Comparison of ENCODE assay signal across 8 mouse cellular contexts in genomic region chr4:40218382-40218781, GRCm38 (mm10). TPM values are rescaled to one million over a fixed set of nuclear protein-coding genes. Genes with fewer than 3 reads are reported as not detected.
DNase-seq lines count a peak whose midpoint lies in the region; ATAC-seq and TF ChIP-seq lines count a peak whose summit lies in the region.

No protein-coding gene starts in this region.

- H3K4me2 ChIP-seq in midbrain, embryonic 16.5 days (ENCODE audit: low read length), result no peak overlapping the region
- H3K4me2 ChIP-seq in midbrain, postnatal 0 days (ENCODE audit: low read depth, low read length, poor library complexity, severe bottlenecking), result no peak overlapping the region

- TF ChIP-seq CTCF in midbrain, postnatal 0 days (IDR thresholded peaks at IDR 0.05), result peak; percentile 64

- no peak for ATAC-seq in midbrain, embryonic 16.5 days
- peak; percentile 87 for ATAC-seq in granulocyte monocyte progenitor cell, adult 5-6 weeks (replicated peaks; ENCODE audit: poor library complexity, severe bottlenecking)
- ATAC-seq in midbrain, postnatal 0 days (ENCODE audit: low FRiP score), result peak; percentile 34; the same call in 1 of the 2 replicates

- no peak overlapping the region for H3K4me3 ChIP-seq in midbrain, embryonic 10.5 days
- H3K4me3 ChIP-seq in midbrain, embryonic 16.5 days (ENCODE audit: low read depth, low read length), result no peak overlapping the region
- no peak overlapping the region for H3K4me3 ChIP-seq in midbrain, postnatal 0 days (ENCODE audit: low read depth, low read length)

- peak; percentile 49 for DNase-seq in adrenal gland, postnatal 14 days
- no peak for DNase-seq in adrenal gland, adult 2 months
- DNase-seq in midbrain, embryonic 10.5 days (ENCODE audit: low spot score), result peak; percentile 31
- DNase-seq in midbrain, postnatal 0 days (ENCODE audit: low spot score), result peak; percentile 48
- DNase-seq in urinary bladder, postnatal 14 days (ENCODE audit: low spot score), result no peak
- DNase-seq in left cerebral cortex, adult 11 months (ENCODE audit: low spot score), result no peak

- no peaks in the 10 kb centered on the region for H3K36me3 ChIP-seq in midbrain, embryonic 10.5 days
- no peaks in the 10 kb centered on the region for H3K36me3 ChIP-seq in midbrain, embryonic 16.5 days (ENCODE audit: control insufficient read depth, insufficient read depth, low read length)
- H3K36me3 ChIP-seq in midbrain, postnatal 0 days (ENCODE audit: insufficient read depth, low read length), result no peaks in the 10 kb centered on the region

- no peaks in the 10 kb centered on the region for H3K9me3 ChIP-seq in midbrain, embryonic 10.5 days (replicated peaks)
- no peaks in the 10 kb centered on the region for H3K9me3 ChIP-seq in midbrain, embryonic 16.5 days (replicated peaks; ENCODE audit: control insufficient read depth, low read length, poor library complexity, severe bottlenecking)
- H3K9me3 ChIP-seq in midbrain, postnatal 0 days (ENCODE audit: low read length), result no peaks in the 10 kb centered on the region

- H3K4me1 ChIP-seq in midbrain, embryonic 10.5 days, result peaks cover 19% of the 10 kb centered on the region
- no peaks in the 10 kb centered on the region for H3K4me1 ChIP-seq in midbrain, embryonic 16.5 days (ENCODE audit: control insufficient read depth, insufficient read depth, low read length)
- H3K4me1 ChIP-seq in midbrain, postnatal 0 days (ENCODE audit: insufficient read depth, low read length), result no peaks in the 10 kb centered on the region

- 79% methylated on average over 7 of the region's 7 CpGs for WGBS in midbrain, embryonic 10.5 days
- 80% methylated on average over 7 of the region's 7 CpGs for WGBS in midbrain, embryonic 16.5 days
- 82% methylated on average over 7 of the region's 7 CpGs for WGBS in midbrain, postnatal 0 days

- H3K27ac ChIP-seq in midbrain, embryonic 10.5 days (replicated peaks), result no peak overlapping the region
- H3K27ac ChIP-seq in midbrain, embryonic 16.5 days (ENCODE audit: low read length), result no peak overlapping the region
- no peak overlapping the region for H3K27ac ChIP-seq in midbrain, postnatal 0 days (ENCODE audit: low read depth, low read length)

- peaks cover 8% of the 10 kb centered on the region; the same call in 1 of the 2 replicates for H3K27me3 ChIP-seq in midbrain, embryonic 10.5 days (ENCODE audit: low read depth, poor library complexity, severe bottlenecking)
- H3K27me3 ChIP-seq in midbrain, embryonic 16.5 days (ENCODE audit: control insufficient read depth, insufficient read depth, low read depth, low read length), result no peaks in the 10 kb centered on the region
- no peaks in the 10 kb centered on the region for H3K27me3 ChIP-seq in midbrain, postnatal 0 days (ENCODE audit: insufficient read depth, low read length)

- no peak overlapping the region for H3K9ac ChIP-seq in midbrain, embryonic 16.5 days (ENCODE audit: low read depth, low read length)
- no peak overlapping the region for H3K9ac ChIP-seq in midbrain, postnatal 0 days (replicated peaks; ENCODE audit: low read length, poor library complexity, severe bottlenecking)

RNA-seq across cellular contexts. Expression of gene Ddx58, which starts 21.2 kb away (rescaled TPM):
- 18.3 and 23.4 TPM in 2 replicates for total RNA-seq in adrenal gland, postnatal 14 days (2021)
- 10 to 100 TPM; 25.2 to 30.3 TPM for total RNA-seq in adrenal gland, adult 2 months (2021)
- 9.7 and 13.3 TPM in 2 replicates for polyA plus RNA-seq in adrenal gland, adult 2 months (2012; rRNA removed)
- 2.6 and 3.4 TPM in 2 replicates for polyA plus RNA-seq in midbrain, embryonic 10.5 days (2016; fragmentation: Nextera tagmentation; extraction: Ambion mirVana)
- polyA plus RNA-seq in midbrain, embryonic 16.5 days (2015; fragmentation: Nextera tagmentation; extraction: Ambion mirVana), result 2.4 and 3.1 TPM in 2 replicates
- total RNA-seq in granulocyte monocyte progenitor cell, adult 5-6 weeks (2014; fragmentation: Nextera tagmentation), result 9.3 and 14.1 TPM in 2 replicates
- total RNA-seq in granulocyte monocyte progenitor cell, adult 5-6 weeks (2017), result 5.4 and 10.7 TPM in 2 replicates
- 5.0 and 6.4 TPM in 2 replicates for total RNA-seq in midbrain, postnatal 0 days (2014; rRNA removed)
- polyA plus RNA-seq in midbrain, postnatal 0 days (2015; fragmentation: Nextera tagmentation; extraction: Ambion mirVana), result 3.0 and 3.3 TPM in 2 replicates

RNA-seq across cellular contexts. Expression of gene Smim27, which starts 51.0 kb away (rescaled TPM):
- total RNA-seq in adrenal gland, postnatal 14 days (2021), result 34.0 and 34.3 TPM in 2 replicates
- 10 to 100 TPM; 52.9 to 54.7 TPM for total RNA-seq in adrenal gland, adult 2 months (2021)
- polyA plus RNA-seq in adrenal gland, adult 2 months (2012; rRNA removed), result 23.2 and 33.7 TPM in 2 replicates
- polyA plus RNA-seq in midbrain, embryonic 10.5 days (2016; fragmentation: Nextera tagmentation; extraction: Ambion mirVana), result 24.4 and 28.6 TPM in 2 replicates
- 10.1 and 15.6 TPM in 2 replicates for polyA plus RNA-seq in midbrain, embryonic 16.5 days (2015; fragmentation: Nextera tagmentation; extraction: Ambion mirVana)
- total RNA-seq in granulocyte monocyte progenitor cell, adult 5-6 weeks (2014; fragmentation: Nextera tagmentation), result 20.5 and 35.3 TPM in 2 replicates
- 1.4 and 8.9 TPM in 2 replicates for total RNA-seq in granulocyte monocyte progenitor cell, adult 5-6 weeks (2017)
- total RNA-seq in midbrain, postnatal 0 days (2014; rRNA removed), result 0.71 and 3.0 TPM in 2 replicates
- 13.9 and 18.8 TPM in 2 replicates for polyA plus RNA-seq in midbrain, postnatal 0 days (2015; fragmentation: Nextera tagmentation; extraction: Ambion mirVana)

RNA-seq across cellular contexts. Expression of gene Topors, which starts 51.3 kb away (rescaled TPM):
- total RNA-seq in adrenal gland, postnatal 14 days (2021), result 28.1 TPM in 2 replicates
- total RNA-seq in adrenal gland, adult 2 months (2021), result 10 to 100 TPM; 26.0 to 29.8 TPM
- polyA plus RNA-seq in adrenal gland, adult 2 months (2012; rRNA removed), result 4.0 and 4.1 TPM in 2 replicates
- 45.4 and 46.9 TPM in 2 replicates for polyA plus RNA-seq in midbrain, embryonic 10.5 days (2016; fragmentation: Nextera tagmentation; extraction: Ambion mirVana)
- polyA plus RNA-seq in midbrain, embryonic 16.5 days (2015; fragmentation: Nextera tagmentation; extraction: Ambion mirVana), result 28.6 and 31.9 TPM in 2 replicates
- total RNA-seq in granulocyte monocyte progenitor cell, adult 5-6 weeks (2014; fragmentation: Nextera tagmentation), result 37.2 and 41.3 TPM in 2 replicates
- total RNA-seq in granulocyte monocyte progenitor cell, adult 5-6 weeks (2017), result 93.1 and 94.7 TPM in 2 replicates
- total RNA-seq in midbrain, postnatal 0 days (2014; rRNA removed), result 24.4 and 25.3 TPM in 2 replicates
- polyA plus RNA-seq in midbrain, postnatal 0 days (2015; fragmentation: Nextera tagmentation; extraction: Ambion mirVana), result 25.9 and 29.9 TPM in 2 replicates

Comparison
In these comparisons a context has a peak if more than half of its experiments do, and no peak if none do; other contexts are left out.
1. DNase-seq: peak in adrenal gland, postnatal 14 days (single experiment), midbrain, embryonic 10.5 days (single experiment) and midbrain, postnatal 0 days (single experiment); none in adrenal gland, adult 2 months (single experiment), urinary bladder, postnatal 14 days (single experiment) and left cerebral cortex, adult 11 months (single experiment).